Mouse (Mus musculus) CH12.LX (cell line): ENCODE data around the gene Cog7.
A peak's percentile ranks its signal among the peaks of the same experiment; 100 is the strongest.

Source experiments
- CHD1 ChIP-seq: IDR thresholded peaks from 2 replicates; pipeline ENCODE4 v1.6.1; 2012; ENCODE audit warnings: low read depth, low read length, improper control_type of control experiment, inconsistent platforms
- CTCF ChIP-seq, 2 experiments: IDR thresholded peaks in 1 of 2; conservative IDR thresholded peaks in 1 of 2; 2 replicates each; pipeline ENCODE4 v1.5.1; 2011 to 2012; ENCODE audit warnings: low read depth in 2 of 2, low read length in 2 of 2, improper control_type of control experiment in 1 of 2, inconsistent platforms in 1 of 2, mild to moderate bottlenecking in 1 of 2, moderate library complexity in 1 of 2
- EP300 ChIP-seq: IDR thresholded peaks from 2 replicates; pipeline ENCODE4 v1.6.1; 2011; ENCODE audit warnings: low read length, improper control_type of control experiment
- JUND ChIP-seq: conservative IDR thresholded peaks from 2 replicates; pipeline ENCODE4 v1.6.1; 2011; ENCODE audit warnings: low read depth, low read length, improper control_type of control experiment
- MAZ ChIP-seq: IDR thresholded peaks from 2 replicates; pipeline ENCODE4 v1.6.1; 2012; ENCODE audit warnings: low read depth, mild to moderate bottlenecking, inconsistent platforms, low read length, improper control_type of control experiment, moderate library complexity
- POLR2A ChIP-seq: IDR thresholded peaks from 2 replicates; pipeline ENCODE4 v1.6.1; 2011; ENCODE audit warnings: low read depth, mild to moderate bottlenecking, improper control_type of control experiment, low read length
- RAD21 ChIP-seq: IDR thresholded peaks from 2 replicates; pipeline ENCODE4 v1.6.1; 2011; ENCODE audit warnings: low read depth, mild to moderate bottlenecking, low read length, improper control_type of control experiment, moderate library complexity
- SIN3A ChIP-seq: IDR thresholded peaks from 2 replicates; pipeline ENCODE4 v1.6.1; 2012; ENCODE audit warnings: low read length, improper control_type of control experiment, inconsistent platforms
- SMC3 ChIP-seq: IDR thresholded peaks from 2 replicates; pipeline ENCODE4 v1.6.1; 2011; ENCODE audit warnings: low read depth, low read length, improper control_type of control experiment
- ZC3H11A ChIP-seq: IDR thresholded peaks from 2 replicates; pipeline ENCODE4 v1.6.1; 2012; ENCODE audit warnings: low read depth, mild to moderate bottlenecking, inconsistent platforms, low read length, improper control_type of control experiment
- ZKSCAN1 ChIP-seq: IDR thresholded peaks from 2 replicates; pipeline ENCODE4 v1.6.1; 2012; ENCODE audit warnings: low read depth, inconsistent platforms, low read length, improper control_type of control experiment, borderline replicate concordance
- ZNF384 ChIP-seq: IDR thresholded peaks from 2 replicates; pipeline ENCODE4 v1.6.1; 2012; ENCODE audit warnings: low read depth, low read length, improper control_type of control experiment, inconsistent platforms

GRCm38 (mm10) chr7:121971698-121972097, 9.8 kb downstream of the Cog7 start:
- TF ChIP-seq RAD21 (no peak), ZKSCAN1 (no peak), SIN3A (no peak), CHD1 (no peak), EP300 (no peak), MAZ (no peak), CTCF (conservative IDR thresholded peaks at IDR 0.05 in 1 of 2, IDR thresholded peaks at IDR 0.05 in 1 of 2; ENCODE audit: low read depth in 2 of 2, low read length in 2 of 2) (no peak), JUND (no peak), POLR2A (no peak), SMC3 (no peak), ZNF384 (peak; percentile 85), ZC3H11A (no peak)
